In the genomic region with DNA sequence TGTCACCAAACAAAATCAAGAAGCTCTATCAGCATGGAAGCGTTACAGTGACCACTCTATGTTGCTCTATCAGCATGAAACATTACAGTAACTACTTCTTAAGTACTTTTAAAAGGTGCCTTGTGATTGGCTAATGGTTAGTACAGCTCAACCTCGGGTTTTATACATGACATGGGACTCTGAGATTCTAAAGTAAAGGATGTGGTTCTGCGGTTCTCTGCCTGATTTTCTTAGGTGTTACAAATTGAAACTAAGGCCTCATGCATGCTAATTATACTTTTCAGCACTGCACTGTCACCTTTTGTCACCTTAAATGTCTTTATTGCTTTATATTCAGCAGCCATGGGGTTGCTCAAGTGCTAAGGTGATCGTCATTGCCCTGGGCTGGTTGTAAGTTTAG, we compare ENCODE assay signal across 23 mouse cellular contexts. TPM values are rescaled to one million over a fixed set of nuclear protein-coding genes. Genes with fewer than 3 reads are reported as not detected.
DNase-seq lines count a peak whose midpoint lies in the region; ATAC-seq and TF ChIP-seq lines count a peak whose summit lies in the region.
"Had no signal": no experiment of that assay in that cellular context is flagged by ENCODE, and none has a peak within 500 bp of the region (broad histone marks: within the 10 kb centered on the region; RNA-seq: fewer than 3 reads in every experiment).

No protein-coding gene starts in this region.

- WGBS in forebrain, embryonic 11.5 days, result 91% methylated on average over 4 of the region's 4 CpGs

- H3K27ac ChIP-seq in left cerebral cortex, adult 2 months, result no peak overlapping the region
- H3K27ac ChIP-seq in forebrain, embryonic 11.5 days (ENCODE audit: low read depth, low read length), result no peak overlapping the region
- H3K27ac ChIP-seq: embryonic facial prominence, embryonic 12.5 days; embryonic facial prominence, embryonic 15.5 days; forebrain, embryonic 12.5 days; hindbrain, embryonic 12.5 days; hindbrain, embryonic 15.5 days had no signal

- no peak overlapping the region for H3K4me3 ChIP-seq in left cerebral cortex, adult 2 months
- H3K4me3 ChIP-seq in forebrain, embryonic 11.5 days (ENCODE audit: low read depth, low read length), result no peak overlapping the region
- H3K4me3 ChIP-seq: embryonic facial prominence, embryonic 12.5 days; embryonic facial prominence, embryonic 15.5 days; forebrain, embryonic 12.5 days; hindbrain, embryonic 12.5 days; hindbrain, embryonic 15.5 days had no signal

- DNase-seq in CD4-positive helper T cell, adult 2 months (ENCODE audit: low read depth, low spot score), result peak; percentile 79
- DNase-seq in CD4-positive, CD25-positive, alpha-beta regulatory T cell, adult 2 months (ENCODE audit: low read depth, low spot score), result peak; percentile 59
- DNase-seq in T-cell, adult 2 months (ENCODE audit: low spot score), result peak; percentile 56
- DNase-seq in left cerebral cortex, adult 2 months (ENCODE audit: extremely low spot score in 1 of 2, low spot score in 2 of 2), result no peak
- no peak for DNase-seq in forebrain, embryonic 11.5 days (ENCODE audit: low spot score)
- no peak for DNase-seq in layer of hippocampus, adult 8-10 months (ENCODE audit: low spot score in 2 of 2)
- DNase-seq: adrenal gland, adult 2 months; adrenal gland, postnatal 14 days; cerebellum, adult 11 months; cerebellum, adult 2 months; cerebellum, adult 9-11 months; cerebellum, postnatal 25 days; gastrocnemius, postnatal 14 days; heart, adult 11 months had no signal

- no peak for TF ChIP-seq CTCF in left cerebral cortex, adult 2 months (IDR thresholded peaks at IDR 0.05)

- ATAC-seq in inflammation-experienced regulatory T-cells, adult 6 months, result peak; percentile 79
- no peak for ATAC-seq in forebrain, embryonic 11.5 days (replicated peaks; ENCODE audit: low FRiP score)
- ATAC-seq: forebrain, embryonic 16.5 days; intestine, embryonic 16.5 days had no signal

- H3K9ac ChIP-seq in forebrain, embryonic 11.5 days (ENCODE audit: low read length), result no peak overlapping the region
- H3K9ac ChIP-seq: embryonic facial prominence, embryonic 12.5 days; embryonic facial prominence, embryonic 15.5 days; forebrain, embryonic 12.5 days; hindbrain, embryonic 12.5 days; hindbrain, embryonic 15.5 days had no signal

- no peaks in the 10 kb centered on the region for H3K27me3 ChIP-seq in forebrain, embryonic 11.5 days (ENCODE audit: control insufficient read depth, insufficient read depth, low read length)
- H3K27me3 ChIP-seq: embryonic facial prominence, embryonic 12.5 days; embryonic facial prominence, embryonic 15.5 days; forebrain, embryonic 12.5 days; hindbrain, embryonic 12.5 days; hindbrain, embryonic 15.5 days had no signal

- no peaks in the 10 kb centered on the region for H3K9me3 ChIP-seq in forebrain, embryonic 11.5 days (ENCODE audit: control insufficient read depth, low read length)
- H3K9me3 ChIP-seq: embryonic facial prominence, embryonic 12.5 days; embryonic facial prominence, embryonic 15.5 days; forebrain, embryonic 12.5 days; hindbrain, embryonic 12.5 days; hindbrain, embryonic 15.5 days had no signal

- peaks cover 20% of the 10 kb centered on the region for H3K36me3 ChIP-seq in forebrain, embryonic 11.5 days (ENCODE audit: control insufficient read depth, insufficient read depth, low read length)
- H3K36me3 ChIP-seq: hindbrain, embryonic 15.5 days had no signal

- intact Hi-C loops in left cerebral cortex, adult 2 months (cut with DNase I), result no loop called here

- H3K4me2 ChIP-seq in forebrain, embryonic 11.5 days (ENCODE audit: low read depth, low read length, severe bottlenecking), result no peak overlapping the region
- H3K4me2 ChIP-seq: embryonic facial prominence, embryonic 12.5 days; embryonic facial prominence, embryonic 15.5 days; forebrain, embryonic 12.5 days; heart, embryonic 11.5 days; hindbrain, embryonic 12.5 days; hindbrain, embryonic 15.5 days had no signal

- H3K4me1 ChIP-seq in forebrain, embryonic 11.5 days (replicated peaks; ENCODE audit: control insufficient read depth, insufficient read depth, low read length), result no peaks in the 10 kb centered on the region
- H3K4me1 ChIP-seq: embryonic facial prominence, embryonic 12.5 days; embryonic facial prominence, embryonic 15.5 days; forebrain, embryonic 12.5 days; hindbrain, embryonic 12.5 days; hindbrain, embryonic 15.5 days had no signal

RNA-seq across cellular contexts. Expression of a gene that starts 32.3 kb away (rescaled TPM):
- polyA plus RNA-seq in inflammation-experienced regulatory T-cells, adult 6 months (2017; shearing (Covaris generic)), result 10 to 100 TPM in 1 of 3 experiments, 1 to 10 TPM in 2; 2.0 to 17.5 (median 2.0) TPM
- 1 to 10 TPM in 1 of 2 experiments, under 1 TPM in 1; 0.68 to 1.1 TPM for total RNA-seq in left cerebral cortex, adult 2 months (2021)
- 53.8 and 65.0 TPM in 2 replicates for polyA plus RNA-seq in forebrain, embryonic 11.5 days (2014; fragmentation: Nextera tagmentation; extraction: Ambion mirVana)
- 1 to 10 TPM in 3 of 4 experiments, under 1 TPM in 1; 0.99 to 2.9 (median 2.0) TPM for total RNA-seq in layer of hippocampus, adult 8-10 months (2022)

RNA-seq across cellular contexts. Expression of a gene that starts 32.6 kb away (rescaled TPM):
- polyA plus RNA-seq in inflammation-experienced regulatory T-cells, adult 6 months (2017; shearing (Covaris generic)), result 100 to 1,000 TPM; 155 to 186 (median 165) TPM
- total RNA-seq in left cerebral cortex, adult 2 months (2021), result 10 to 100 TPM; 84.2 to 84.8 TPM
- 140 and 178 TPM in 2 replicates for polyA plus RNA-seq in forebrain, embryonic 11.5 days (2014; fragmentation: Nextera tagmentation; extraction: Ambion mirVana)
- total RNA-seq in layer of hippocampus, adult 8-10 months (2022), result 100 to 1,000 TPM in 3 of 4 experiments, 10 to 100 TPM in 1; 90.7 to 107 (median 103) TPM

Comparison
In these comparisons a context has a peak if more than half of its experiments do, and no peak if none do; other contexts are left out.
1. DNase-seq: peak in CD4-positive helper T cell, adult 2 months (single experiment), CD4-positive, CD25-positive, alpha-beta regulatory T cell, adult 2 months (single experiment) and T-cell, adult 2 months (single experiment); none in left cerebral cortex, adult 2 months (0 of 2), forebrain, embryonic 11.5 days (single experiment) and layer of hippocampus, adult 8-10 months (0 of 2).